Mouse (Mus musculus): ENCODE measurements around the gene Olfr790.

The Olfr790 gene

DNA sequence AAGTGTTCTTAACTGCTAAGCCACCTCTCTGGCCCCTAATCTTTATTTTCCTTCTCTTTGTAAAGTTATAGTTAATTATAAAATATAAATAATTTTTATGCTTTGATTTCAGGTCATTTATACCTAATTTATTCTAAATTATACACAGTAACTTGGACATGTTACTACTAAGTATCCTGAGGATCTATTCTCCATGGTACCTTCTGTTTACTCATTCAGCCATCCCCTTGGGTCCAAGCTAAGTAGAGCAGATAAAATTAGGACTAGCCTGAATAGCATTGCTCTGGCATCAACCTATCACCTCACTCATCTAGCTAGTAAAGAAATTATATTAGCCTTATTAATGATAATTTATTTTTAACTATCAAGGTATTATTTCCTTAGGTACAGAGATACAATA, at the start of gene Olfr790:
Olfr790 (plus strand) TSS at position 301 of the 400 bp plus-strand sequence.
- no peak for TF ChIP-seq GATA4 (IDR thresholded peaks at IDR 0.05; ENCODE audit: insufficient replicate concordance, low read length)

DNA sequence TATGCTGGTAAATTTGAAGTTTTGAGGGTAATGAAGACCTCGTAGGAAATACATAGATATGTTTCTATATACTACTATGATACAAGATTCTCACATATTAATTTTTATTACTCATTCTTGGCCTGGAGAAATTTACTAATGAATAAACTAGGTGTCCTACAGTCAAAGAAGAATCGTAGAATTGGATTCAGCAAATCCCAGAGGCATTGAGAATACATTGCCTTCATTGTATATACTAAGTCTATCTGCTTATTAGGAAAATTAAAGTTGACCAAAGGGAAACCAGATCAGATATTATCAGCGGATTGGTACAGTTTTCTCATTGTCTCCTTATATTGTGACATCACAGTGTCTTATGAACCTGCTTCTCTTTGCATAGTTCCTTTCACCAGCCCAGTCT, 36.7 kb upstream of the Olfr790 start, which contains the start of gene Olfr787:
Olfr787 (plus strand) TSS at position 301 of the 400 bp plus-strand sequence.
- no peak for TF ChIP-seq GATA4 (IDR thresholded peaks at IDR 0.05; ENCODE audit: insufficient replicate concordance, low read length)

DNA sequence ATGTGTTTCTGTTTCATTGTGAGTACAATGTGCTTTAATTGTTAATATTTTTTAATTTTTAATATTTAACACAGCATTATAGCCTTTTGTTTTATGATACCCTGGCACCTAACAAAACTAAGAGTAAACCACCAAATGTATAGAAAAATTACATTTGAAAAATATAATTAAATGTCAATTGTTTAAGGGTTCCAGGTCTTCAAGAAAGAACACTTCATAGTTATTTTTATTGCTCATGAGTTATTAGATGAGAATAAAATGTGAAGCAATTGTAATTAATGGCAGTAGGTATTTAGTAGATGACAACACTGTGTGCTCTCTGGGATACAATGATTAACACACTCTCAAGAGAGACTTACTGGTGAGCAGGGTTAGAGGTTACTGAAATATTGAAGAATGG, 27.6 kb upstream of the Olfr790 start, which contains the start of gene Olfr788:
Olfr788 (plus strand) TSS at position 301 of the 400 bp plus-strand sequence.
- TF ChIP-seq GATA4 (IDR thresholded peaks at IDR 0.05; ENCODE audit: insufficient replicate concordance, low read length) = no peak

DNA sequence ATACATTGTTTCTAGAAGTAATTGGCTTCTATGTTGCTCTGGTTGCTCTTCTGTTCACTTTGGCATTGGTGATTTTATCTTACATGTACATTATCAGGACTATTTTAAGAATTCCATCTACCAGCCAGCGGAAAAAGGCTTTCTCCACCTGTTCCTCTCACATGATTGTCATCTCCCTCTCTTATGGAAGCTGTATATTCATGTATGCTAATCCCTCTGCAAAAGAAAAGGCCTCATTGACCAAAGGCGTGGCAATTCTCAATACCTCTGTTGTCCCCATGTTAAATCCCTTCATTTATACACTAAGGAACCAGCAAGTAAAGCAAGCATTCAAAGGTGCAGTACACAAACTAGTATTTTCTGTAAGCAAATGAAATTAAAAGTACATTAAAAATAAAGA, 25.0 kb upstream of the Olfr790 start:
- TF ChIP-seq GATA4 (IDR thresholded peaks at IDR 0.05; ENCODE audit: insufficient replicate concordance, low read length) = no peak

DNA sequence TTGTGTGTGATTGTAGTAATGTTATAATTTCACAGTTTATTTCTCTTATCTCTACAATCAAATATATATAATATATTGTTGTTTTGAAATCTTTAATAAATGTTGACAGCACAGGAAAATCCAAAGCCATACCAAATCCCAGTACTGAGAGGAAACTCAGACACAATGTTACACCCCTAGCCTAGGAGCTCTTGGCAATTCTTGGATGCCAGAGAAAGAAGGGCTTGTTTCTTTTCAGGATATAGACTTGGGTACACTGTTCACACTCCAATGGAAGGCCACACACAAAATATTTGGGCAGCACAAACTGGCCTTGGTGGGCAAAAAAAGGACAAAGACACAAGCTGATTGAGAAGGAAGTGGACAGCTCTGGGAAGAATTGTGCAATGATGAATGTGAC, 24.6 kb upstream of the Olfr790 start:
- TF ChIP-seq GATA4 (IDR thresholded peaks at IDR 0.05; ENCODE audit: insufficient replicate concordance, low read length) = no peak

DNA sequence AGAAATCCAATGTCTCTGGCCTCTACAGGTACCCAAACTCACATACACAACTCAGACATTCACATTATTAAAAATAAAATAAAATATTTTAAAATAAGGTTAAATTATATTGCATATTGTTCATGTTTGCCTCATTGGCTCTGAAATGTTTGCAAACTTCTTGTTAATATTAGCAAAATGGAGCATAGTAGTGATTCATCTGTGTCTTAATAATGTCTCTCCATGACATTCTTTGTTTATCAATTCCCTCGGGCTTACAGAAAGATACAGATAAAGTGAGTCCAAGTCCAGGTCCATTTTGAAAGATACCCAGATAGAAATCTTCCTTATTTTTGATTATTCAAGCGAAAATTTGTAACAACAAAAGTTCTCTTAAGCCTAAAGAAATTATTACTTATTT, 13.8 kb upstream of the Olfr790 start, which contains the start of gene Olfr789:
Olfr789 (plus strand) TSS at position 301 of the 400 bp plus-strand sequence.
- no peak for TF ChIP-seq GATA4 (IDR thresholded peaks at IDR 0.05; ENCODE audit: insufficient replicate concordance, low read length)

DNA sequence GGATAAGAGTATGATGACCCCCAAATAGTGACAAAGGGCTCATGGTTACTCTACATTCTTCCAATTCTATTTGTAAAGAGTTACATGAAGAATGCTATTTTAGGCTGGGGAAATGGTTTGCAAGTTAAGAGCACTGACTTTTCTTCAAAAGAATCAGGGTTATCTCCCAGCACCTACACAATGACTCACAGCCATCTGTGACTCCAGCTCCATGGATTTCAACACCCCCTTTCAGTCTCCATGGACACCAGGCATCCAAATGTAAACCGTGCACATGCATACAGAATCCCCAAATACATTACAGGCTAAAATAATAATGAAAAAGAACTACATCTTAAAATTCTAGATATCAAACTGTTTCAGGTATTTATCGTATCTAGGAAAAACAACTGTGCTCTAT, 8.2 kb upstream of the Olfr790 start:
- no peak for TF ChIP-seq GATA4 (IDR thresholded peaks at IDR 0.05; ENCODE audit: insufficient replicate concordance, low read length)

DNA sequence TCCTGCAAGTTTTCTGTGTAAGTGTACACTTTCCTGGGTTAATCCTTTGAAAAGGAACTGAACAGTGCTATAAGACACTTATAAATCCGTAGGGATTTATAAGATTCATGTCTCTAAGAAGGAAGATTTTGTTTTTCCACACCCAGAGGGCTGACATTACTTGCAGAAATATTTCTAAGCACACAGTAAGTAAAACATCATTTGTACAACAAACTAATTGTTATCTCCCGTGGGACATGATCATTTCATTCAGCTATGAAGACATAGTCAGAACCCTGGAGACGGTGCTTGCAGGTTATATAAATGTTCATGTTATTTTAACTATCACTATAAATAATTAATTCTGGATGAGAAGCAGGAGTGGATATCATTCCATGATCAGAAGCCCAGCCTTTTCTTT, 23.2 kb downstream of the Olfr790 start, which contains the start of gene Olfr791:
Olfr791 (plus strand) TSS at position 301 of the 400 bp plus-strand sequence.
- no peak for TF ChIP-seq GATA4 (IDR thresholded peaks at IDR 0.05; ENCODE audit: insufficient replicate concordance, low read length)

DNA sequence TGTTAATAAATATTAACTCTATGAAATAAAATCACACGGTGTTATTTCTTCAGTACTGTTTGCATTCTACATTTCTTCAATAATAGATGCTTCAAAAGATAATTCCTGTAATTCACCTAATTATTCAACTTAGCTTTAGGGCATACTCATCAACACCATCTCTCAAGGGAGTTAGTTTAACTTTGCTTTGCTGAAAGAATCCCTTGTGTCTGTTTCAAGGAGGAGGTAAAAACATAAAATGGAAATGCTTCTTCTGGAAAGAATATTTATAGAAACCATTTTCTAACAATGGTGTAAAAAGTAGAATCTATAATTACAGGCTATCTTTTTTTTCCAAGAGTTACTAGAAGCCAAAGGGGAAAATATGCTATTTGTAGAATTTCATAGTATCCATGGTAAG, 40.6 kb downstream of the Olfr790 start, which contains the start of gene Olfr792:
Olfr792 (plus strand) TSS at position 301 of the 400 bp plus-strand sequence.
- TF ChIP-seq GATA4 (IDR thresholded peaks at IDR 0.05; ENCODE audit: insufficient replicate concordance, low read length) = no peak

DNA sequence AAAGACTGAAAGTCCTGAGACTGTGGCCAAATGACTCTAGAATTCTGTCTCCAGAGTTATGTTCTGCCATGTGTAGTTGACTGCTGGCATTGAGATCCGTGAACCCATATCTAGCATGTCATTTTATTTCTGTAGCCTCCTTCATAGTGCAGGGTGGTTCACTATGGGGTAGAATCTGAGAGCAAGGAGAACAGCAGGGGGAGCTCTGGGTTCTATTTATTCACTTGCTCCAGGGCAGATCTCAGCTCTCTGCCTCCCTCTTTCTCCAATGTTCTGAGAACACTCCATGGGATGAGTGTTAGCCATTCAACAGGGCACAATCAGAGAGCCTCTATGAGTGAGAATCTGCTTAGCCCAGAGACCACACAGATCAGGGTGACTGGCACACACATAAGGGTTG, 51.1 kb downstream of the Olfr790 start:
- no peak for TF ChIP-seq GATA4 (IDR thresholded peaks at IDR 0.05; ENCODE audit: insufficient replicate concordance, low read length)

Measured in liver, adult (tissue).